9 mouse cellular contexts compared by ENCODE assay signal in the genomic region with DNA sequence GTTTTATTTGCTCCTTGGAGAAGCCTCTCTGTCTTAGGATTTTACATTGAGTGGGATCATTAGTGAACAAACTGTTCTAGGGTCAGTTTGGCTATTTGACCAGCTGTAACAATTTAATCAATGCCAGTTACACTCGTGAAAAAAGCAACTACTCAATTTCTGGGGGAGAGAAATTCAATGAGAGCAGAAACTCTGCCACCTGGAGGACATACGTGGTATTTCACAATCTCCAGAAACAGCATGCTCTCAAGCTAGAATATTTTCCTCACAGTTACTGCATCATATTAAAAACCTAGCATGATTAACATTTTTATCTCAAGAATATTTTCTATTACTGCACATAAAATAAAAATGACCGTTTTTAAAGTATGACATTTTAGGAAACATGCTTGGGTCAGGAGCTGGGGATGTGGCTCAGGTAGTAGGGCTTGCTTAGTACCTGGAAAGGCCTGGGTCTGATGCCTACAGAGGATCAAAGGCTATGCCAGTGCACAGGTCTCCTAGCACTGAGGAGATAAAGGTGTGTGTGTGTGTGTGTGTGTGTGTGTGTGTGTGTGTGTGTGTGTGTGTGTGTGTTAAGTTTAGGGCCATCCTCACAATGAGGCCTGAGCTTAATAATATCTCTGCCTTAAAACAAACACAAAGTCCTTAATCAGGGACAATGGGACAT. TPM values are rescaled to one million over a fixed set of nuclear protein-coding genes. Genes with fewer than 3 reads are reported as not detected.
DNase-seq lines count a peak whose midpoint lies in the region; ATAC-seq and TF ChIP-seq lines count a peak whose summit lies in the region.
"Had no signal": no experiment of that assay in that cellular context is flagged by ENCODE, and none has a peak within 500 bp of the region (broad histone marks: within the 10 kb centered on the region; RNA-seq: fewer than 3 reads in every experiment).

No protein-coding gene starts in this region.

- TF ChIP-seq RAD21 in MEL (IDR thresholded peaks at IDR 0.05; ENCODE audit: low read depth, low read length), result peak; percentile 61

- TF ChIP-seq CTCF in MEL (IDR thresholded peaks at IDR 0.05 in 2 of 3, conservative IDR thresholded peaks at IDR 0.05 in 1 of 3; ENCODE audit: control insufficient read depth in 1 of 3, insufficient read depth in 1 of 3, low read depth in 2 of 3, low read length in 3 of 3, poor library complexity in 1 of 3, severe bottlenecking in 1 of 3), result peak in 2 of 3 experiments; percentile 69 to 73; a peak in 4 of 6 replicates

- peak; percentile 58 for DNase-seq in adrenal gland, postnatal 10 days
- no peak for DNase-seq in adrenal gland, adult 18-20 months (ENCODE audit: low spot score in 2 of 2)
- DNase-seq in layer of hippocampus, adult 18-20 months (ENCODE audit: low spot score in 2 of 2), result peak; percentile 23 to 77
- DNase-seq in layer of hippocampus, adult 9-10 months (ENCODE audit: low spot score), result no peak
- peak; percentile 58 for DNase-seq in MEL (ENCODE audit: low read depth, low spot score)
- peak; percentile 80 for DNase-seq in forebrain, embryonic 14.5 days (ENCODE audit: low spot score)
- DNase-seq in ovary, adult 18-20 months (ENCODE audit: low spot score), result no peak

- 2% methylated on average over 3 of the region's 3 CpGs for WGBS in forebrain, embryonic 14.5 days

- H3K4me2 ChIP-seq in forebrain, embryonic 14.5 days (ENCODE audit: low read length), result no peak overlapping the region
- H3K4me2 ChIP-seq: limb, embryonic 15.5 days had no signal

- TF ChIP-seq POLR2A in MEL (IDR thresholded peaks at IDR 0.05; ENCODE audit: control insufficient read depth in 1 of 2, insufficient read depth in 1 of 2, low read depth in 1 of 2, low read length in 2 of 2, poor library complexity in 1 of 2), result no peak

- H3K36me3 ChIP-seq in MEL (ENCODE audit: control insufficient read depth in 1 of 2, insufficient read depth in 2 of 2, low read length in 2 of 2), result no peaks in the 10 kb centered on the region
- H3K36me3 ChIP-seq in forebrain, embryonic 14.5 days (ENCODE audit: control insufficient read depth, insufficient read depth, low read length), result peaks cover 6% of the 10 kb centered on the region; the same call in 1 of the 2 replicates

- H3K79me2 ChIP-seq in MEL (ENCODE audit: control insufficient read depth, insufficient read depth, low read length, poor library complexity), result no peaks in the 10 kb centered on the region

- 0 out of 2 replicates have a peak, but pooled peaks have one; percentile 7 for ATAC-seq in forebrain, embryonic 14.5 days
- peak; percentile 67 for ATAC-seq in megakaryocyte progenitor cell, adult 5-6 weeks (replicated peaks; ENCODE audit: poor library complexity)

- no peaks in the 10 kb centered on the region for H3K9me3 ChIP-seq in MEL (replicated peaks; ENCODE audit: insufficient read depth, low read length)
- H3K9me3 ChIP-seq in forebrain, embryonic 14.5 days (replicated peaks; ENCODE audit: control insufficient read depth, low read length), result no peaks in the 10 kb centered on the region
- H3K9me3 ChIP-seq: limb, embryonic 15.5 days had no signal

- H3K4me3 ChIP-seq in MEL (ENCODE audit: control insufficient read depth in 1 of 2, insufficient read depth in 1 of 2, low read depth in 2 of 2, low read length in 2 of 2), result no peak overlapping the region
- no peak overlapping the region for H3K4me3 ChIP-seq in forebrain, embryonic 14.5 days (ENCODE audit: low read depth, low read length)
- H3K4me3 ChIP-seq: limb, embryonic 15.5 days had no signal

- no peak for TF ChIP-seq EP300 in MEL (IDR thresholded peaks at IDR 0.05; ENCODE audit: low read depth in 1 of 2, low read length in 2 of 2)

- H3K27ac ChIP-seq in MEL (ENCODE audit: control insufficient read depth, low read depth, low read length), result no peak overlapping the region
- H3K27ac ChIP-seq in forebrain, embryonic 14.5 days (ENCODE audit: low read depth, low read length), result no peak overlapping the region
- H3K27ac ChIP-seq: limb, embryonic 15.5 days had no signal

- no peaks in the 10 kb centered on the region for H3K27me3 ChIP-seq in MEL (ENCODE audit: control insufficient read depth in 1 of 2, insufficient read depth in 2 of 2, low read length in 2 of 2)
- no peaks in the 10 kb centered on the region for H3K27me3 ChIP-seq in forebrain, embryonic 14.5 days (replicated peaks; ENCODE audit: control insufficient read depth, insufficient read depth, low read length)
- H3K27me3 ChIP-seq: limb, embryonic 15.5 days had no signal

- no peak overlapping the region for H3K9ac ChIP-seq in MEL (ENCODE audit: control insufficient read depth, low read depth, low read length, poor library complexity, severe bottlenecking)
- no peak overlapping the region for H3K9ac ChIP-seq in forebrain, embryonic 14.5 days (ENCODE audit: low read length)
- H3K9ac ChIP-seq: limb, embryonic 15.5 days had no signal

- no peaks in the 10 kb centered on the region for H3K4me1 ChIP-seq in MEL (ENCODE audit: control insufficient read depth in 1 of 2, insufficient read depth in 2 of 2, low read length in 2 of 2)
- H3K4me1 ChIP-seq in forebrain, embryonic 14.5 days (ENCODE audit: control insufficient read depth, insufficient read depth, low read length), result no peaks in the 10 kb centered on the region
- H3K4me1 ChIP-seq: limb, embryonic 15.5 days had no signal

TF ChIP-seq in MEL, 35 proteins besides CTCF, POLR2A, EP300 and RAD21:
- no peak for TF ChIP-seq ETS1 (IDR thresholded peaks at IDR 0.05; ENCODE audit: low read depth, low read length)
- no peak for TF ChIP-seq UBTF (IDR thresholded peaks at IDR 0.05; ENCODE audit: borderline replicate concordance, insufficient read depth, low read depth, low read length)
- TF ChIP-seq HCFC1 (IDR thresholded peaks at IDR 0.05; ENCODE audit: low read depth, low read length), result no peak
- no peak for TF ChIP-seq ELF1 (IDR thresholded peaks at IDR 0.05; ENCODE audit: low read depth, low read length)
- peak; percentile 84 for TF ChIP-seq SMC3 (IDR thresholded peaks at IDR 0.05; ENCODE audit: low read depth, low read length)
- TF ChIP-seq ZC3H11A (IDR thresholded peaks at IDR 0.05; ENCODE audit: low read depth, low read length), result peak; percentile 6; the same call in 1 of the 2 replicates
- TF ChIP-seq TCF12 (IDR thresholded peaks at IDR 0.05; ENCODE audit: low read depth, low read length), result no peak
- no peak for TF ChIP-seq POLR2AphosphoS5 (IDR thresholded peaks at IDR 0.05; ENCODE audit: borderline replicate concordance, low read depth, low read length)
- TF ChIP-seq ZKSCAN1 (IDR thresholded peaks at IDR 0.05; ENCODE audit: low read depth, low read length), result no peak
- TF ChIP-seq GATA1 (IDR thresholded peaks at IDR 0.05; ENCODE audit: low read depth, low read length), result no peak

RNA-seq across cellular contexts. Expression of a gene that starts 7.1 kb away (rescaled TPM):
- total RNA-seq in adrenal gland, postnatal 10 days (2021), result 1 to 10 TPM; 5.1 to 5.2 TPM
- total RNA-seq in adrenal gland, adult 18-20 months (2021), result 1 to 10 TPM; 1.3 to 1.8 TPM
- total RNA-seq in layer of hippocampus, adult 18-20 months (2021), result 10 to 100 TPM; 25.9 to 26.9 TPM
- 0.12 and 0.29 TPM in 2 replicates for total RNA-seq in MEL (2012; rRNA removed)
- under 1 TPM in 1 of 2 experiments, not detected in 1; 0.19 TPM for polyA plus RNA-seq in MEL (2012; ENCODE audit: insufficient read depth in 1 of 2, insufficient read length in 2 of 2, low read depth in 1 of 2, low replicate concordance in 2 of 2, missing spikeins in 1 of 2)
- polyA plus RNA-seq in forebrain, embryonic 14.5 days (2014; fragmentation: Nextera tagmentation; extraction: Ambion mirVana), result 12.4 and 14.4 TPM in 2 replicates
- total RNA-seq in megakaryocyte progenitor cell, adult 5-6 weeks (2015), result 0.05 and 0.12 TPM in 2 replicates
- total RNA-seq in megakaryocyte progenitor cell, adult 5-6 weeks (2017), result 0.44 TPM in 1 of 2 replicates, not detected in the other

RNA-seq across cellular contexts. Expression of a gene that starts 36.2 kb away (rescaled TPM):
- 10 to 100 TPM; 26.6 to 26.7 TPM for total RNA-seq in adrenal gland, postnatal 10 days (2021)
- 10 to 100 TPM; 25.8 to 27.4 TPM for total RNA-seq in adrenal gland, adult 18-20 months (2021)
- 10 to 100 TPM; 15.1 to 16.2 TPM for total RNA-seq in layer of hippocampus, adult 18-20 months (2021)
- 124 and 130 TPM in 2 replicates for total RNA-seq in MEL (2012; rRNA removed)
- 100 to 1,000 TPM in 1 of 2 experiments, not detected in 1; 142 TPM for polyA plus RNA-seq in MEL (2012; ENCODE audit: insufficient read depth in 1 of 2, insufficient read length in 2 of 2, low read depth in 1 of 2, low replicate concordance in 2 of 2, missing spikeins in 1 of 2)
- 35.6 and 40.4 TPM in 2 replicates for polyA plus RNA-seq in forebrain, embryonic 14.5 days (2014; fragmentation: Nextera tagmentation; extraction: Ambion mirVana)
- total RNA-seq in megakaryocyte progenitor cell, adult 5-6 weeks (2015), result 57.6 and 66.0 TPM in 2 replicates
- 125 and 169 TPM in 2 replicates for total RNA-seq in megakaryocyte progenitor cell, adult 5-6 weeks (2017)

Comparison
In these comparisons a context has a peak if more than half of its experiments do, and no peak if none do; other contexts are left out.
1. DNase-seq: peak in adrenal gland, postnatal 10 days (single experiment), layer of hippocampus, adult 18-20 months (2 of 2), MEL (single experiment) and forebrain, embryonic 14.5 days (single experiment); none in adrenal gland, adult 18-20 months (0 of 2), layer of hippocampus, adult 9-10 months (single experiment) and ovary, adult 18-20 months (single experiment).
2. RNA of a gene that starts 7.1 kb away (total RNA-seq): 25.9 to 26.9 TPM in layer of hippocampus, adult 18-20 months; 5.1 to 5.2 TPM in adrenal gland, postnatal 10 days, 1.3 to 1.8 TPM in adrenal gland, adult 18-20 months, 0.12 to 0.29 TPM in MEL and 0.05 to 0.44 TPM in megakaryocyte progenitor cell, adult 5-6 weeks; every median in the first group is over 4 times any median in the second.